ENCODE assay signal across 8 mouse cellular contexts in genomic region chr14:84448381-84448771, GRCm38 (mm10). TPM values are rescaled to one million over a fixed set of nuclear protein-coding genes. Genes with fewer than 3 reads are reported as not detected.
DNase-seq lines count a peak whose midpoint lies in the region; ATAC-seq and TF ChIP-seq lines count a peak whose summit lies in the region.

No protein-coding gene starts in this region.

- H3K27me3 ChIP-seq in lung, embryonic 14.5 days (ENCODE audit: insufficient read depth, low read length), result peaks cover 19% of the 10 kb centered on the region
- peaks cover 37% of the 10 kb centered on the region for H3K27me3 ChIP-seq in heart, postnatal 0 days (ENCODE audit: control insufficient read depth, insufficient read depth, low read length)
- peaks cover 58% of the 10 kb centered on the region for H3K27me3 ChIP-seq in limb, embryonic 10.5 days (ENCODE audit: low read depth, poor library complexity, severe bottlenecking)
- peaks cover 17% of the 10 kb centered on the region; the same call in 1 of the 2 replicates for H3K27me3 ChIP-seq in stomach, embryonic 14.5 days (ENCODE audit: control insufficient read depth, insufficient read depth, low read length)

- no peak overlapping the region for H3K27ac ChIP-seq in lung, embryonic 14.5 days (ENCODE audit: low read depth)
- no peak overlapping the region for H3K27ac ChIP-seq in heart, postnatal 0 days (ENCODE audit: low read depth)
- H3K27ac ChIP-seq in limb, embryonic 10.5 days, result no peak overlapping the region
- H3K27ac ChIP-seq in stomach, embryonic 14.5 days (ENCODE audit: low read length), result no peak overlapping the region

- no peak for ATAC-seq in lung, embryonic 14.5 days (ENCODE audit: insufficient read depth)
- no peak for ATAC-seq in heart, postnatal 0 days (ENCODE audit: insufficient read depth, low read depth)
- ATAC-seq in stomach, embryonic 14.5 days (ENCODE audit: insufficient number of reproducible peaks, insufficient read depth, low FRiP score, low read depth), result no peak
- ATAC-seq in frontal cortex, adult (ENCODE audit: low TSS enrichment), result no peak; the same call in 1 of the 2 replicates

- H3K36me3 ChIP-seq in lung, embryonic 14.5 days (ENCODE audit: insufficient read depth), result no peaks in the 10 kb centered on the region
- H3K36me3 ChIP-seq in heart, postnatal 0 days (replicated peaks; ENCODE audit: control insufficient read depth, insufficient read depth, low read length), result no peaks in the 10 kb centered on the region
- H3K36me3 ChIP-seq in limb, embryonic 10.5 days, result no peaks in the 10 kb centered on the region
- H3K36me3 ChIP-seq in stomach, embryonic 14.5 days (ENCODE audit: control insufficient read depth, insufficient read depth, low read length), result no peaks in the 10 kb centered on the region

- H3K9ac ChIP-seq in lung, embryonic 14.5 days, result peak overlapping the region; percentile 41
- H3K9ac ChIP-seq in heart, postnatal 0 days (replicated peaks; ENCODE audit: low read depth, low read length), result no peak overlapping the region
- H3K9ac ChIP-seq in stomach, embryonic 14.5 days (replicated peaks; ENCODE audit: low read depth, low read length), result no peak overlapping the region

- no peak for TF ChIP-seq EP300 in heart, postnatal 0 days (IDR thresholded peaks at IDR 0.05; ENCODE audit: low read depth)

- H3K9me3 ChIP-seq in lung, embryonic 14.5 days (ENCODE audit: low read depth, low read length), result no peaks in the 10 kb centered on the region
- H3K9me3 ChIP-seq in heart, postnatal 0 days (replicated peaks; ENCODE audit: control insufficient read depth, low read length), result no peaks in the 10 kb centered on the region
- no peaks in the 10 kb centered on the region for H3K9me3 ChIP-seq in limb, embryonic 10.5 days (replicated peaks)
- H3K9me3 ChIP-seq in stomach, embryonic 14.5 days (ENCODE audit: control insufficient read depth, low read depth, low read length), result no peaks in the 10 kb centered on the region

- DNase-seq in lung, embryonic 14.5 days, result no peak
- DNase-seq in lung, postnatal 36 days, result no peak
- no peak for DNase-seq in heart, postnatal 0 days (ENCODE audit: low spot score)
- DNase-seq in limb, embryonic 10.5 days (ENCODE audit: low spot score), result no peak
- DNase-seq in layer of hippocampus, adult 11-12 months (ENCODE audit: low spot score), result no peak
- no peak for DNase-seq in urinary bladder, adult 18-20 months (ENCODE audit: low spot score in 2 of 2)

- peak overlapping the region; percentile 89 for H3K4me2 ChIP-seq in lung, embryonic 14.5 days
- peak overlapping the region; percentile 79 for H3K4me2 ChIP-seq in heart, postnatal 0 days (ENCODE audit: low read depth, low read length)
- H3K4me2 ChIP-seq in stomach, embryonic 14.5 days (replicated peaks; ENCODE audit: low read depth, low read length), result peak overlapping the region; percentile 83

- no peaks in the 10 kb centered on the region for H3K4me1 ChIP-seq in lung, embryonic 14.5 days (ENCODE audit: insufficient read depth)
- H3K4me1 ChIP-seq in heart, postnatal 0 days (ENCODE audit: control insufficient read depth, insufficient read depth), result peaks cover 15% of the 10 kb centered on the region; the same call in 1 of the 2 replicates
- peaks cover 41% of the 10 kb centered on the region for H3K4me1 ChIP-seq in limb, embryonic 10.5 days
- H3K4me1 ChIP-seq in stomach, embryonic 14.5 days (ENCODE audit: control insufficient read depth, insufficient read depth, low read length), result peaks cover 2% of the 10 kb centered on the region; the same call in 1 of the 2 replicates

- WGBS in lung, embryonic 14.5 days, result 5% methylated on average over 15 of the region's 15 CpGs
- WGBS in heart, postnatal 0 days, result 2% methylated on average over 15 of the region's 15 CpGs
- 1% methylated on average over 15 of the region's 15 CpGs for WGBS in limb, embryonic 10.5 days
- WGBS in stomach, embryonic 14.5 days, result 3% methylated on average over 15 of the region's 15 CpGs

- TF ChIP-seq CTCF in lung, embryonic 14.5 days (IDR thresholded peaks at IDR 0.05; ENCODE audit: low read depth), result no peak
- TF ChIP-seq CTCF in heart, postnatal 0 days (IDR thresholded peaks at IDR 0.05; ENCODE audit: low read depth), result no peak

- peak overlapping the region; percentile 57 for H3K4me3 ChIP-seq in lung, embryonic 14.5 days (ENCODE audit: low read depth, low read length)
- peak overlapping the region; percentile 58 for H3K4me3 ChIP-seq in heart, postnatal 0 days (ENCODE audit: low read depth, low read length)
- H3K4me3 ChIP-seq in limb, embryonic 10.5 days, result peak overlapping the region; percentile 66
- H3K4me3 ChIP-seq in stomach, embryonic 14.5 days (ENCODE audit: low read depth, low read length), result peak overlapping the region; percentile 54

RNA-seq across cellular contexts. Expression of gene Pcdh17, which starts 5.0 kb away (rescaled TPM):
- 20.6 and 21.6 TPM in 2 replicates for polyA plus RNA-seq in lung, embryonic 14.5 days (2014; fragmentation: Nextera tagmentation; extraction: Ambion mirVana)
- total RNA-seq in heart, postnatal 0 days (2014; rRNA removed; ENCODE audit: low replicate concordance), result 3.7 and 5.6 TPM in 2 replicates
- 3.7 and 3.9 TPM in 2 replicates for polyA plus RNA-seq in heart, postnatal 0 days (2015; fragmentation: Nextera tagmentation; extraction: Ambion mirVana)
- 4.7 and 6.2 TPM in 2 replicates for polyA plus RNA-seq in limb, embryonic 10.5 days (2016; fragmentation: Nextera tagmentation; extraction: Ambion mirVana)
- polyA plus RNA-seq in stomach, embryonic 14.5 days (2014; fragmentation: Nextera tagmentation; extraction: Ambion mirVana), result 9.8 and 10.1 TPM in 2 replicates
